Mouse (Mus musculus) left cerebral cortex, postnatal 14 days (tissue): Measurements from ENCODE around the gene Eif6. TPM values are rescaled to one million over a fixed set of nuclear protein-coding genes. Genes with fewer than 3 reads are reported as not detected.

Experiments used
- total RNA-seq, 2 experiments: library from RNA; stranded (reverse); gene quantifications; 2 replicates each; pipeline ENCODE4 v1.2.3; 2021

The Eif6 gene
- total RNA-seq, 2 experiments from 2014 or later, result 65.3 to 67.6 TPM

Other genes with a start within 250 kb of the Eif6 start
- gene Gss, start 234.1 kb downstream of the Eif6 start, total RNA-seq, result 10 to 100 TPM; 15.8 to 18.3 TPM
- 1 to 10 TPM; 4.5 to 5.6 TPM for gene Myh7b, start 215.7 kb downstream of the Eif6 start, total RNA-seq
- gene Trpc4ap, start 134.5 kb downstream of the Eif6 start, total RNA-seq, result 100 to 1,000 TPM; 140 TPM
- gene Edem2, start 97.5 kb downstream of the Eif6 start, total RNA-seq, result 10 to 100 TPM; 16.6 to 17.8 TPM
- gene Gm17581, start 91.1 kb downstream of the Eif6 start, total RNA-seq, result not detected
- 1 to 10 TPM; 1.8 to 1.9 TPM for gene Procr, start 75.8 kb downstream of the Eif6 start, total RNA-seq
- gene Mmp24, start 51.6 kb downstream of the Eif6 start, total RNA-seq, result 10 to 100 TPM; 45.8 to 50.0 TPM
- 10 to 100 TPM; 45.7 to 50.3 TPM for gene BC029722, start 7.5 kb downstream of the Eif6 start, total RNA-seq
- not detected for gene Fam83c, start 7.9 kb upstream of the Eif6 start, total RNA-seq
- 10 to 100 TPM; 45.8 to 50.2 TPM for gene Uqcc1, start 103.4 kb upstream of the Eif6 start, total RNA-seq
- not detected for gene Gm15557, start 113.8 kb upstream of the Eif6 start, total RNA-seq
- under 1 TPM; 0.29 to 0.55 TPM for gene Gdf5, start 118.4 kb upstream of the Eif6 start, total RNA-seq
- gene Cep250, start 129.5 kb upstream of the Eif6 start, total RNA-seq, result 10 to 100 TPM; 15.1 to 16.3 TPM
- 1 to 10 TPM in 1 of 2 experiments, under 1 TPM in 1; 0.88 to 1.3 TPM for gene 6430550D23Rik, start 181.1 kb upstream of the Eif6 start, total RNA-seq
- 100 to 1,000 TPM; 180 to 200 TPM for gene Ergic3, start 181.1 kb upstream of the Eif6 start, total RNA-seq
- gene Fer1l4, start 226.0 kb upstream of the Eif6 start, total RNA-seq, result not detected
- 1 to 10 TPM; 4.7 to 6.9 TPM for gene Spag4, start 238.2 kb upstream of the Eif6 start, total RNA-seq